Mouse (Mus musculus) thymus, postnatal 0 days (tissue): ENCODE data around the gene Itgb8. TPM values are rescaled to one million over a fixed set of nuclear protein-coding genes. Genes with fewer than 3 reads are reported as not detected.

Source experiments
- DNase-seq: peaks from one replicate; pipeline ENCODE4 v3.0.0-alpha.2; 2015; ENCODE audit warnings: low spot score
- polyA plus RNA-seq: library from polyadenylated mRNA; unstranded; fragments of >200 nt; fragmentation: Nextera tagmentation; extraction: Ambion mirVana; gene quantifications from 2 replicates; pipeline ENCODE4 v1.2.1, GENCODE M21; 2015

Gene Itgb8
- polyA plus RNA-seq = 0.38 and 0.49 TPM in 2 replicates

- peak; percentile 9 for DNase-seq
These were observed at the start of gene Itgb8 for GRCm38 (mm10) chr12:119238696-119239415. Itgb8 (minus strand) TSS chr12:119238802.

GRCm38 (mm10) chr12:119276282-119276681, 37.7 kb upstream of the Itgb8 start:
- DNase-seq = no peak

- no peak for DNase-seq
These were observed 35.0 kb upstream of the Itgb8 start for GRCm38 (mm10) chr12:119273605-119274004.

- DNase-seq = no peak
These were observed 33.4 kb upstream of the Itgb8 start for GRCm38 (mm10) chr12:119271964-119272363.

GRCm38 (mm10) chr12:119270036-119270435, 31.4 kb upstream of the Itgb8 start:
- DNase-seq = no peak

- DNase-seq = no peak
These were observed 30.1 kb upstream of the Itgb8 start for GRCm38 (mm10) chr12:119268723-119269122.

- DNase-seq = no peak
These were observed 25.9 kb upstream of the Itgb8 start for GRCm38 (mm10) chr12:119264506-119264905.

- DNase-seq = no peak
These were observed 10.0 kb upstream of the Itgb8 start for GRCm38 (mm10) chr12:119248581-119248980.

- DNase-seq = no peak
These were observed 2.5 kb upstream of the Itgb8 start for GRCm38 (mm10) chr12:119241071-119241470.

GRCm38 (mm10) chr12:119237921-119238695, 494 bp downstream of the Itgb8 start:
- DNase-seq = peak; percentile 21

GRCm38 (mm10) chr12:119237241-119237920, 1.2 kb downstream of the Itgb8 start:
- no peak for DNase-seq

- no peak for DNase-seq
These were observed 6.8 kb downstream of the Itgb8 start for GRCm38 (mm10) chr12:119231831-119232230.

GRCm38 (mm10) chr12:119230444-119230843, 8.2 kb downstream of the Itgb8 start:
- DNase-seq = no peak

GRCm38 (mm10) chr12:119229601-119230000, 9.0 kb downstream of the Itgb8 start:
- DNase-seq = no peak

- DNase-seq = no peak
These were observed 10.7 kb downstream of the Itgb8 start for GRCm38 (mm10) chr12:119227898-119228297.

GRCm38 (mm10) chr12:119224699-119225098, 13.9 kb downstream of the Itgb8 start:
- DNase-seq = no peak

GRCm38 (mm10) chr12:119219409-119219808, 19.2 kb downstream of the Itgb8 start:
- no peak for DNase-seq

GRCm38 (mm10) chr12:119217700-119218265, 20.8 kb downstream of the Itgb8 start:
- DNase-seq = no peak

GRCm38 (mm10) chr12:119215225-119215624, 23.4 kb downstream of the Itgb8 start:
- no peak for DNase-seq

GRCm38 (mm10) chr12:119211533-119211932, 27.1 kb downstream of the Itgb8 start:
- DNase-seq = no peak

- DNase-seq = no peak
These were observed 28.0 kb downstream of the Itgb8 start for GRCm38 (mm10) chr12:119210590-119210989.

GRCm38 (mm10) chr12:119210073-119210425, 28.6 kb downstream of the Itgb8 start:
- no peak for DNase-seq
